Mouse (Mus musculus) ES-CJ7 (cell line): Measurements from ENCODE around the gene Stox2.

Source experiments
- DNase-seq: peaks from one replicate; pipeline ENCODE4 v3.0.0; 2011; ENCODE audit warnings: low read depth, low spot score

Stox2 gene

DNA sequence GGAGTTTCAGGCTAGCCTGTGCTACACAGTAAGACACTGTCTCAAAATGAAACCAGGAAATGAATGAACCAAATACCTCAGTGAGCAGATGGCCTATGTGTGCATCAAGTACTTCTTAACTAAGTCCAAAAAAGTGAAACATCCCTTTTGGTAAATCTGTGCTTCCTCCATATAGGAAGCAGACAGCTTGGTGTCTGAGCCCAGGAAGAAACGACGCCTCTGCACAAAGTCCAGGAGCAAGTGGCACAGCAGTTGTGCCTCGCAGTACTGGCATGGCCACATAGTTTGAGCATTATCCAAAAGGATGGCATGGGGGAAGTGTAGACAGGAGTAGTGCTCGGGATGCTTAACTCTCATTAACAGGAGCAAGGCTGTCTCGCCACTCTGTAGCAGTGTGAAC, 140.3 kb downstream of the Stox2 start:
- no peak for DNase-seq

GRCm38 (mm10) chr8:47298460-47298859, 147.7 kb downstream of the Stox2 start:
- no peak for DNase-seq

DNA sequence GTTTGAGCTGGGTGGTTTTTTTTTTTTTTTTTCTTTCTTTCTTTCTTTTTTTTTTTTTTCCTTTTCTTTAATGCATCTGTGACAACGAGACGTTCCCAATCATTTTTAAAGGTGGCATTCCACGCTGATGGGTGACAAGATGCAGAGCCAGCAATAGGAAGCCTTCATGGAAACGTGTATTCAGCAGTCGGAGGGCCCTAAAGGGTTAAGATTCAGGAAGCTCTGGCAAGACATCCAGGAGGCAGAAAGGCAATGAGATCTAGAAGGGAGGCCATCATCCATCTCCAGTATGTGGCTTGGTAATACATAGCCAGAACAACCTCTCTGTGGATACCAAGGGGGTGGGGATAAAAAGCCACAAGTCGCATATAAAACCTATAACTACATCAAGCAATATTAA, 156.5 kb downstream of the Stox2 start:
- no peak for DNase-seq

DNA sequence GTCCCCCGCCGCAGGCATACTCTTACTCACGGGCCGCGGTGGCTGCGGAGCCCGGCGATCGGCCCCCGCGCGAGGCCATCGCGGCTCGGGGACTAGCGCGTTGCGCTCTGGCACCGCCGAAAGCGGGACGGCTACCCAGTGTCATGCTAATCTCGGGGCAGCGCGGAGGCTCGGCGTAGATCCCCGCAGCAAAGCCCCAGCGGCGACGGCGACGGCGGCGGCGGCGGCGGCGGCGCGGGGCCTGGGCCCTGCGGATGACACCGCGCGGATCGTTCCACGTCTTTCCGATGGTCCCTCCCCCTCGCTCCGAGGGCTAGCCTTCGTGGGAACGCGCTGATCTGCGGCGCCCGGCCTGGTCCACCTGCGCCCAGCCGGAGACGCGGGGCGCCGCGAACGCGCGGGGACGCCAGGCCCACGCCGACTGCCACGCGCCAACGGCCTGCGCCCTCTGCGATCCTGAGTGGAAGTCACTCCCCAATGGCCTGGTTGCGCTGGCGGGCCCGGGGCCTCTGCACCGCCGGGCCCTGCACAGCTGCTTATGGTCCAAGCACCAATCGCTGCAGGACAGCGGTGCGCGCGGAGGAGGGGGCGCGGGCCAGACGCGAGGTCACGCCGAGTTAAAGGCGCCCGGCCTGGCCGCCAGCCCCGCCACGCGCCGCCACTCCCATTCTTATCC, 157.2 kb downstream of the Stox2 start:
- peak; percentile 49 for DNase-seq

DNA sequence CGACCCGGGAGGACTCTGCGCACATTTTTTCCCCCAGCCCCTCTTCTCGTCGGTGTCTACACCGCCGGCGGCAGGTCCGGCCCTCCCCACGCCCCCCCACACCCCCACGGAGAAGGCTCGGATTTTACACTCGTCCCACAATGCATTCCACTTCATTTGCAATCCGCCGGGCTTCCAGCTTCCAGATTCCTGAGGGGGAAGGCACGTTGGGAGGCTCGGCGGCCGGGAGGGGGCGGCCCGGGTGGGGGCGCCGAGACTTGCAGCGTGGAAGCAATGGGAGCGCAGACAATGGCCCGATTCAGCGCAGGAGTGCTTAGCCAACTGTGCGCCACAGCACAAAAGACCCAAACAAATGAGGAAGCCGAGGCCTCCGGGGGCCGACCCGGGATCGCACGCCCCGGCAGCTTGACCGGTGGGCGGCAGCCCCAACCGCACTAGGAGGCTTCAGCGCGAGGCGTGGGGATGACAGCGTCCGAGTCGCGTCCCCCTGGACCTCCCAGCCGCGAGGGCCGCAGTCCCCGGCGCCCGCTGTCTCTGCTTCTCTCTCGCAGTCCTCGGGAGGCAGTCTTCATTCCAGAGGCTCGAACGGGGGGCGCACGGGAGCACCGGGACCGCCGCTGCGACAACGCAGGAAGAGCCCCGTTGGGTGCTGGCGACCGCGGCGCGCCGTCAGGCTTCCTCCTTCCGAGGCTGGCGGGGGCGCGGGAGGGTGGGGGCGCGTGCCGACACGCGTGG, 157.9 kb downstream of the Stox2 start:
- peak; percentile 71 for DNase-seq

- DNase-seq: peak; percentile 54
Observed at GRCm38 (mm10) chr8:47287641-47288130, 158.5 kb downstream of the Stox2 start.

DNA sequence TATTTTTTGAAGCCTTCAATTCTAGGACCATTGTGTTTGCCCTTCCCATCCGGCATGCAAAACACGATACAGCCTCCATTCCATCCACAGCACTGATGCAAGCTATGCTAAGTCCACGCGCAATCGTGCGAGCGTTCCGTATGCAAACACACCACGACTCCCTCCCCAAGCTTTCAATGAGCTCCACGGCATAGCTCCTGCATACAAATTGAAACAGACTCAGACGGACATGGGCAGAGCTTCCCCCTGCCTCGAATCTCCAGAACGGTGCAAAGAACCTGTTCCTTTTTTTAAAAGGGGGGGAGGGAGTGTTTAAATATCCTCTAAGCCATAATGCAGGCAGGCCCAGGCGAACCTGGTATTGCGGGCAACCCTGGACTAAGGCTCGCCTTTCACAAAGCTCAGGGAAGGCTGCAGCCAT, 159.0 kb downstream of the Stox2 start:
- DNase-seq: peak; percentile 42

GRCm38 (mm10) chr8:47286081-47286700, 160.0 kb downstream of the Stox2 start:
- no peak for DNase-seq

- no peak for DNase-seq
Observed at GRCm38 (mm10) chr8:47285435-47285834, 160.7 kb downstream of the Stox2 start.

DNA sequence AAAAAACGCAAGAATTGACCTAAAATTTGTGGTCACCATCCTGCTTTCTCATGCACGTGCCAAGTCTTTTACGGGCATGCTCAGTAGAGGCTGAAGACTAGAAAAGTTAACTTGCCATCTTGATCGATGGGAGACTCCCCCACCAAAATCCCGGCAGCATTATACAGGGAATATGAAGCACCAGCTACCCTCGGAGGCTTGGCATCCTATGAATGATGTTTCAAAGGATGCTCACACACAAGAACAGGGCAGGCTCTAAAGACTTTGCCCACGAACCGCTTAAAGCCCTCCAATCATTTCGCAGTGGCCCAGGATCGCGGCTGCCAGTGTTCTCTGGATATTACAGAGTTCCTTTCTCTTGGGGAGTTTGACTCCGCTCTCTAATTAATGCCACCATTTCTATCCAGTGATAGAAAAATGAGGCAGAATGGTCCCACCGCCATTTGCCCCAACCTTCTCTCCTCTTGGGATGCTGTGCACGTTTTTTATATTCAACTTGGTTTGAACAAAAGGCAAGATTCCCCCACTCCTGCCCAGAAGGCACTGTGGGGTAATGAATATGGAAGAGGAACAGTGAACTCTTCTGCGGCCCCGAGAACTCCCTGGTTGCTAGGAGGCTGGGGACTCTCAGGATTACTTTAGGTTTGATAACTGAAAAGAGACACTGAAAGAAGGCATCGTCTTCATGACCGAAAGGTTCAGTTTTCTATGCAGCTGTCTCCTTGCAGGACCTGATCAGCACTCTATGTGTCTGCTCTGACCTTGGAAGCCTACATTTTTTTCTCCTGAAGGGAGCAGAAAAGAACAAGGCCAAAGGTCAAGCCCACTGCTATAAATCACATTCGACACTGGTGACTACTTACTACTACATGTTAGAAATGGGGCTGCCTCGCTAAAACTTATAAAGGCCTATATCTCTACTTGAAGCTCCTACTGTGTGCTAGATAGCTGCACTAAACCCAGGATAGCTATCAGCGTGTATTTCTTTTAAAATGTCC, 161.5 kb downstream of the Stox2 start:
- DNase-seq: no peak

DNA sequence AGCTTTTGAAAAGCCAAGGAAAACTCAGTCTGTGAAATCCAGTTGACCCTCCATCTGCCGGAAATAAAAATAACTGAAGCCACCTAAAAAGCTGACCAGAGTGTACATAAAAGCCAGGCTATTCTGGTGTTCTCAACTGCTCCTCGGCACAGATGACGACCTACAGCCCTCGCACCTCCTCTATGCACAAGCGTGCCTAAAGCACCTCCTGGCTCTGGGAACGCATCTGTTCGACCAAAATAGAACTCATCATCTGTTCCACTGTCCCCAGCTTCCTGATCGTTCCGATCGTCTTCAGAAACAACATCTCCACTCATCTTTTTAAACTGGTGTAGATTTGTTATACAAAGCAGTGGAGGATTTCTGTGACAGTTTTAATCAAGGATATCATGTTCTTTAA, 166.3 kb downstream of the Stox2 start:
- DNase-seq: no peak

GRCm38 (mm10) chr8:47278211-47278610, 168.0 kb downstream of the Stox2 start:
- no peak for DNase-seq

GRCm38 (mm10) chr8:47268931-47269330, 177.2 kb downstream of the Stox2 start:
- peak; percentile 57 for DNase-seq

GRCm38 (mm10) chr8:47268062-47268822, 177.9 kb downstream of the Stox2 start:
- DNase-seq: peak; percentile 71

DNA sequence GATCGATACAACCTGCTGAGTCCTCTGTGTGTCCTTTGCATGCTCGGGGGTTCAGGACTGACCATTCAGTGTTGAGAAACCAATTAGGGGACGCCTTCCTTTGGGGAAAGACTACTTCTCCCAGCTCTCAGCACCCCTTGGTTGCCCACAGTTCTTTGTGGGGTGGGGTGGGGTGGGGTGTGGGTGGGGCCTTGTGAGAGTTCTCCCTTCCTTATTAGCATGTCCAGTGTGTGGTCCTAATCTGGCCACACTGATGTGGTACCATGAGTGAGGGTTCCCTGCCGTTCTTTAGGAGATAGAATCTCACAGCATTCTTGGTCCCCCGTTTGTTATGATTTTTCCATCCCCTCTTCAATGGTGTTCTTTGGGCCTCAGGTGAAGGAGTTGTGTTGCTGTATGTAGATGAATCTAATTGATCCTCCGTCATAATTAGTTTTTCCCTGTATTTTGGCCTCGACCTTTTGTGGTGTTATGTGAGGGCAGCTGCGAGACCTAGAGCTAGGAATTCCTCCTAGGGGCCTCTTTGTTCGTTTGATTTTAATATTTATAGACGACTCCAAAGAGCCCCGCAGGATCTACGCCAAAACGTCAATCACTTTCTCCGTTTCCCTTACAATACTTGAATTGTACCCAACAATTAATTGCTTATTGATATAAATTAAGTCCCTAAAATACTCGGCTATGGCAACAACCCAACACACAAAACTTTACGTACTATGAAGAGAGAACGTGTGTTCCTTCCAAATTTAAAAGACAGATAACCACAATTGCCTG, 182.9 kb downstream of the Stox2 start:
- no peak for DNase-seq

DNA sequence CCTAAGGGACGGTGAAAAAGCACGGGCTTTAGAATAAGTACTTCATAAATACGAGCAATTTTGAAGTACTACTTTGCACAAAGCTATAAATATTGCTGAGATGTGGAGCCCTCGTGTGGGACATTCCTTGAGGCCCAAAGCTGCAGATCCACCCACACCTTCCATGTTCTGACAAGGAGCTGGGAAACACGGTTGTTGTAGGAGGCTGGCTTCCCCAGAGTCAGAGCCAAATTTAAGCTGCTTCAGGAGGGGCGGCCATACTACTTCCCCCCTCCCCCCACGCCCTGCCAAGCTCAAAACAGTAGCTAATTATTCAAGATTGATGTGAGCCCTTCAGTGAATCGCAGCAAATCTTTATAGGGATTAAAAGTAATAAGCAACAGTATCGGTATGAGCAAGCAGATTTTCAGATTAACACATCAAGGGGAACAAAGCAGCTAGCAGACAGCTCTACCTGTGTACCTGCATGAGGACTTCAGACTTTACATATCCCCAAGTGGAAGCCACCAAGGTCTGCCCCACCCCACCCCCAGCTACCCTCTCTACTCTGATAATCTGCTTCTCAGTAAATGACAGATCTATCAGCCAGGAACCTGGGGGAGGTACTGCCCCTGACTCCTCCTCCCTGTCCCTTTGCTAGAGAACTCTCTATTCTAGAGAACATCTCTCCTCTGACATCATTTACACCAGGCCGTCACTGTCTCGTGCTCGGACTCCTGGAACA, 185.2 kb downstream of the Stox2 start:
- no peak for DNase-seq

DNA sequence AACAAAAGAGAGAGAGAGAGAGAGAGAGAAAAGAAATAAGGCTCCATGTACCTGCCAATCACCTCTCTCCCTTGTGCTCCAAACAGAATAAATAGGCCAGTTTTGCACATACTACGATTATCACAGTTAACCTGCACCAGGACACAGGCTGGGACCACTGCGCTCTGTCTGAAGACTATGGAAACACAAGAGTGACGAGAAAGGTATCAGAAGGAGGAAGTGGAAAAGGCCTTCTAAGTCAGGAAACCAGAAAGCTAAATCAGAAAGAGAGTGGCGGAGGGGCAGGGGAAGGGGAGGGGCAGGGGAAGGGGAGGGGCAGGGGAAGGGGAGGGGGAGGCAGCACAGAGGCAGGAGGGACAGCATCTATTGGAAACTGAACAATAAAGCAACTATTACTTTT, 195.3 kb downstream of the Stox2 start:
- no peak for DNase-seq

DNA sequence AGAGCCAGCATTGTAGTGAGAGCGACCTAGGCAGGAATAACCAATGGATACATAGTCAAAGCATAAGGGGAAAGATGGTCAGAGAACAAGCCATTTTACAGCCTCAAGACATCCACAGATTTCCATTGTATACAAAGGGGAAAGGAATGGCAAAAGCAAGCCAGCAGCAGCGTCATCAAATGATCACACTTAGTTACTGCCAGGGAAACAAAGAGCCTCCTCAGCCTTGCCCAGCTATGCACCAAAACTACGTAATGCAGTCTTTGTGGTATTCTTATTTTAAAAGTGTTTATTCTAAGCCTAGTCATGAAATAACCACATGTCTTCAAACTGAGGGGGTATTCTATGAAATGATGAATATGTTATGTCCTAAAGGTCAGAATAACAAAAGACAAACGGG, 201.0 kb downstream of the Stox2 start:
- no peak for DNase-seq

DNA sequence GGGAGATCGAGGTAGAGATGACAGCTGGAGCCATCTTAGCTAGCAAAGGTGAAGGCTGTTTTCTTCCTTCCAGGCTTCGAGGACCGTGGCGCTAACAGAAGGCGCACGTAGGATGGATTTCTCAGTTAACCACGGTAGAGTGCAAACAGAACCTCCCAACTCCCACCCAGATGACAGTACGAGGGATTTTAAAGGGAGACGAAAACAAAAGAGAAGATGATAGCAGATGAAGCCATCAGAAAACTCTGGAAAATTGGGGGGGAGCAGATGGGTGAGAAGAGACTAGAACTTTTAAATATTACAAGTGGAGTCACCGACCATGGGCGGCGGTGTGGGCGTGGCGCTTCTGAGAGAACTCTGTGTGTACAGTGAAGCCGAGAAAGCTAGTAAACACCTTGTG, 202.0 kb downstream of the Stox2 start:
- no peak for DNase-seq
